Mouse (Mus musculus) gastrocnemius, adult 8-10 months (tissue): ENCODE data around the gene Rabgap1l. TPM values are rescaled to one million over a fixed set of nuclear protein-coding genes. Genes with fewer than 3 reads are reported as not detected.

Experiments used
- DNase-seq, 2 experiments: peaks; one replicate each; pipeline ENCODE4 v3.0.0; 2022; ENCODE audit warnings: low spot score in 2 of 2
- total RNA-seq, 4 experiments: library from RNA; stranded (reverse); gene quantifications; 2 replicates each; pipeline ENCODE4 v1.2.4; 2022

Rabgap1l gene
- total RNA-seq, 4 experiments from 2014 or later, result 7.3 to 13.5 (median 11.4) TPM

GRCm38 (mm10) chr1:160318057-160318725 is 474.8 kb downstream of the Rabgap1l start:
- no peak for DNase-seq

DNA sequence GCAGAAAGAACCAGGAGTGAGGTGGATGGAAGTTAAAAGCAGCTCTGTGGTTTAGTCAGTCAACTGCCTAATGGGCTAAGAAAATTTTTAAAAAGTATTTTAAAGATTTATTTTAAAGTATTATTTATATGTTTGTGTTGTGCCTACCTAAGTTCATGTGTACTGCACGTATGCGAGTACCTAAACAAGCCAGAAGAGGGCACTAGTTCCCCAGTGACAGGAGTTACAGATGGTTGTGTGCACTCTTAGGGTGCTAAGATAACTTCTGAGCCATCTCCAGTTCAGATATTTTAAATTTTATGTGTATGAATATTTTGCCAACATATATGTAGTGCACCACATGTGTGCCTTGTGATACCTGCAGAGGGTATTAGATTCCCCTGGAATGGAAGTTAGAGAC is 476.8 kb downstream of the Rabgap1l start:
- DNase-seq, result no peak

DNA sequence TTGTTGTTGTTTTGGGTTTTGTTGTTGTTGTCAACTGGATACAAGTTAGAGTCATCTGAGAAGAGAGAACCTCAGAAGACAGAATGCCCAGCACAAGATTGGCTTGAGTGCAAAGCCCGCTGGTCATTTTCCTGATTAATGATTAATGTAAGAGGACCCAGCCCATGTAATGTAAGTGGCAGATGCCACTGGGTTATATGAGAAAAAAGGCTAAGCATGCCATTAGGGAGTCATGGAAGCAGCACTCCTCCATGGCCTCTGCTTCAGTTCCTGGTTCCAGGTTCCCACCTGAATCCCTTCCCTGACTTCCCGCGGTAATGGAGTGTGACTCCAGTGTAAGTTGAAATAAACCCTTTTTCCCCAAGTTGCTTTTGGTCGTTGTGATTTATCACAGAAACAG is 480.4 kb downstream of the Rabgap1l start:
- no peak for DNase-seq

DNA sequence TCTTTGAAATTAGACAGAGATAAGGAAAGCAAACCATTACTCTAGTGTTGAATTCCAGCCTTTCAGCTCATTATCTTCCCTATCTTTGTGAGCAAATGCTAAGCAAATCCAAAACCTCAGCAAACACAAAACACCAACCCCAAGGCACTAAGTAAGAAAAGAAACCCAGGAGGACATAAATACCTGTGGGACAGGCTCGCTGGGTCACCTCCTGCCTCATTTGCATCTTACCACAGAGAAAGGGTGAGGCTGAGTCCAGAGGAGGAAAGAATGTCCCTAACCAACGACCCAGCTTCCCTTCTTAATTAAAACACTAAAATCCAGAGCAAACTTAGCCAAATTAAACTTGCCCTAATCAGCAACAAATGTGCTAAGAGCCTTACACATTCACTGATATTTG is 481.1 kb downstream of the Rabgap1l start:
- no peak for DNase-seq

DNA sequence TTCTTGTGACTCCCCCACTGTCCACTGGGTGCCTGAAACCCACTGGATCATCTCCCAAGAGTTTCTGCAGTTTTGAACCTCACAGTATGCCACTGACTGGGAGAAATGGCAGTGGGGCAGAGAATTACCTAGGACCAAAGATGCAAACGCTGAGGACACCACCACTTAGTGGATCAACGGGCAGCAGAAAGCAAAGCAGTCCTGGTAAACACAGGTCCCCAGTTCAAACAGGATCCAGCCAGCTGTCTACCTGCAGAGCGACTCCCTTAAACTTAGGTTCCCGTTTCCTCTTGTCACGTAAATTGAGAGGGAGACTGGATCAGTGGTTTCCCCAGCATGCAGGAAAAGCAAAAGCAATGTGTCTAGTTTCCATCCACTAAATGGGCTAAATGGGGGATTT is 483.1 kb downstream of the Rabgap1l start:
- DNase-seq, result no peak

DNA sequence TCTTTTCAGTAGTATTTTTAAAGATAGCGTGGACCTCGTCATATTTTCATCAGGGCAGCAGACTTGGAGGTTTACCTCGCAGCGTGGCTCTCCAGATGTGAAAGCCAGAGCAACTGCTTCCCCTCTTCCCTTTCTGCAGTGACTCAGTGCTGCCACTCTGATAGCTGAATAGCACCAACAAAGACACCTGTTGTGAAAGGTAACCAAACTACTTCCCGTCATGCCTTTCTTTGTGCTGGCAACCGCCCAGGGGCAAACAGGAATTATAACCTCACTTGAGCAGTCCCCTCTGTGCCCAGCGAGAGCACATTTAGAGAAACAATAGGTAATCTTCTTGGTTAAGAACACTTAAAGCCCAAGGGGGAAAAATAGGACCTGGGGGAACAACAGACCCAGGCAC is 484.0 kb downstream of the Rabgap1l start:
- no peak for DNase-seq

- no peak for DNase-seq
Observed at GRCm38 (mm10) chr1:160308498-160308897, 484.5 kb downstream of the Rabgap1l start.

- no peak for DNase-seq
Observed at GRCm38 (mm10) chr1:160306866-160307616, 486.0 kb downstream of the Rabgap1l start.

DNA sequence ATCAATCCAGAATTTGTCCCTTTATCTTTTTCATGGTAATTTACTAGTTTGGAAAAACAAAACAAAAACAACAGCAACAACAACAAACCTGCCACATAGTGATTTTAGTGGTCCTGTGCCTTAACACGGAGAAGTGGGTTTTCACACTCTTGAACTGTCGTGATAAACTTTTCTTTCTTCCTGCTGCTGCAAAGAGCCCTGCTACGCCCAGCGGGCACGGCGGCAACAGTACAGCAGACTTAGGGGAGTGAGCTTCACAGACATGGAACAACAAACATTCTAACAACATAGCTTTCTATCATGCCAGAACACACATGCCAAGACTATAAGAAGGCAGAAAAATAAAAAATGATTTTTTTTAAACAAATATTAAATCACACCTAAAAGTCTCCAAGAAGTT is 486.7 kb downstream of the Rabgap1l start:
- DNase-seq, result no peak

DNA sequence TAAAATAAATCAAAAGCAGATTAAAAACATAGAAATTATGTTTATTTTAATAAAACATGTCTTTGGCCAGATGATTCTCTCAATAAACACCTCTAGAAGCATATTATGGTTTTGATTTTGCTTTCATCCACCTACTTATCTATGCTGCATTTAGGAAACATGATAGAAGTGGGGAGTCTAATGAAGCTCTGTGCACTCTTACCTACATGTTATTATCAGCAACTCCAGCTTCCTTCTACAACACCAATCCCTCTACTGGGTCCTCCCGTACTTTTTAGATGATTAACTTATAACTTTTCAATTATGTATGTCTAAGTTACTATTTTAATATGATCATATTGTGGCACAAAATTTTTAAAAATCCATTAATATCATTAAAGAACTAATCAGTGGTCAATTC is 487.2 kb downstream of the Rabgap1l start:
- no peak for DNase-seq

GRCm38 (mm10) chr1:160304969-160305498 is 488.0 kb downstream of the Rabgap1l start:
- no peak for DNase-seq

GRCm38 (mm10) chr1:160302268-160302667 is 490.7 kb downstream of the Rabgap1l start:
- no peak for DNase-seq

- DNase-seq, result no peak
Observed at GRCm38 (mm10) chr1:160301156-160301555, 491.9 kb downstream of the Rabgap1l start.

DNA sequence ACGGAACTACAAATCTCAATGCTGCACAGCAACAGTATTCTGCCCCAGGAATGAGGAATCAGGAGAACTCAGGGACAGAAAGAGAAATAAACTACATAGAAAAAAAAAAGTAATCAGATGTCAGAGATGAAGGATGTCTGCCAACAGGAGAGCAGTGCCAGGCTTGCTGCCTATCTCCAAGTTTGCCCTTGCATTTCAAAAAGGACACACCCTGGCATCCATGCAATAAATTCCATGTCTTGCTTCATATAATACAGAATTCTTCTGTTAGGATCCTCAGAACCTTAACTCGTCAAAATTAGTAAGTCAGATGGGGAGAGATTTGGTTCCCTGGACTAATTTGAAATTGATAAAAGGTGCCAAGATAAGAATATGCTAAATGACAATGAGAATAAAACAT is 492.3 kb downstream of the Rabgap1l start:
- no peak for DNase-seq

GRCm38 (mm10) chr1:160299979-160300378 is 493.0 kb downstream of the Rabgap1l start:
- DNase-seq, result no peak

GRCm38 (mm10) chr1:160298893-160299292 is 494.1 kb downstream of the Rabgap1l start:
- no peak for DNase-seq

- DNase-seq, result no peak
Observed at GRCm38 (mm10) chr1:160297701-160298100, 495.3 kb downstream of the Rabgap1l start.

GRCm38 (mm10) chr1:160295323-160295722 is 497.7 kb downstream of the Rabgap1l start:
- no peak for DNase-seq

DNA sequence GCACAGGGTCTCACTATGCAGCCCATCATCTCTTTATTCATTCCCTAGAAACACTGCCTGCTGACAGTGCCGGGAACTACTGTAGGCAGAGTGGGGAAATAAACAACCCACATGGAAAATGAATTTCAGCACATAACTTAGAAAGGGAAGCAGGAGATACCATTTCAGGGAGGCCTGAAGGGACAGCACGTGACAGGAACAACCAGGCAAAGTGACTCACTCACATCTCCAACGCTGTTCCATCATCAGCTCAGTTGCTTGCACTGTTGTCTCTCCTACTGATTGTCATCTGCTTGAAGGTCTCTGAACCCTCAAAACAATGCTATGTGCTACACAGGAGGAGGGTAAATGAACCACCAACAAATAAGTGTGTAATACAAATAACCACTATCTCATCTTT is 499.5 kb downstream of the Rabgap1l start:
- no peak for DNase-seq

GRCm38 (mm10) chr1:160292058-160292457 is 501.0 kb downstream of the Rabgap1l start:
- DNase-seq, result no peak

DNA sequence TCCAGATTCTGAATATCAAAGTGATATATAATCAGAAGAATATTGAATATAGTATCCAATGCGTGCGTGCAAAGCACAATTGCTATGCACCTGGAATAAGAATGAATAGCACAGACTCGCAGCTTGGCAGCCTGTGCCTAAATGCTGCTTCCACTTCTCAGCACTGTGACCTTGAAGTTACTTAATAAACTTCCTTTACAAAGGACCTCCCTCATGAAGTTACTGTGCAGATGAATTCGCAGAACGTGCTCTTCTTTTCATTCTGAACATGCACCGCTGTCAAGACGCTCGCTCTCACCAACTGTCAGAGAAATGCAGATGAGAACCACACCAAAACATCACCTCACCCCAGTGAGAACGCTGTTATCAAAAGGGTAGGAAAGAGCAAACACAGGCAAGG is 502.8 kb downstream of the Rabgap1l start:
- no peak for DNase-seq

GRCm38 (mm10) chr1:160287058-160287645 is 505.9 kb downstream of the Rabgap1l start:
- no peak for DNase-seq
